Mouse (Mus musculus): Measurements from ENCODE around the gene Cap2. TPM values are rescaled to one million over a fixed set of nuclear protein-coding genes. Genes with fewer than 3 reads are reported as not detected.

Gene Cap2
- total and polyA plus RNA-seq, 3 experiments, result 14.8 to 120 (median 22.3) TPM

DNA sequence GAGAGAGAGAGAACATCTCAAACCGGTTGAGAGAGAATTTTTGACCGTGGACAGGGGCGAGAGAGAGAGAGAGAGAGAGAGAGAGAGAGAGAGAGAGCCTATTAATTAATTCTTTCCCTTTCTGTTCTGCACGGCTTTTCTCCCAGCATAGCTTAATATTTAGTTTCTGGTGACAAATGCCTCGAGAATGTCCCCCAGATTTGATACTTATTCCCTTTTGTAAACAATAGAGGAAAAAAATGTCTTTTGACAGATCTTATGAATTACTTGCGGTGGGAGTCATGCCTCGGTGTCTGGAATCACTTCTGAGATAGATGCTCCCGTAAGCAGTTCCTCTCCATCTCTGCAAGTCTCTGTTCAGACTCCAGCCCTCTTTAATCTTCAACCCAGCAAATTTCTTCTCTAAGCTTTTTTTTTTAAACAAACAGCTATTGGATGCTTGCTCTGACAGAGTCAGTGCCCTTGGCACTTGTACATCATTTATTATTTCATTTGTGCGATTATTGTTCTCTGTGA lies 71.1 kb downstream of the Cap2 start:
- TF ChIP-seq CHD1 (IDR thresholded peaks at IDR 0.05; ENCODE audit: low read depth, low read length) (no peak), JUND (IDR thresholded peaks at IDR 0.05; ENCODE audit: low read depth, low read length) (no peak), RAD21 (IDR thresholded peaks at IDR 0.05; ENCODE audit: low read depth, low read length) (no peak), NRF1 (IDR thresholded peaks at IDR 0.05; ENCODE audit: insufficient read depth, low read depth, low read length, poor library complexity, severe bottlenecking) (no peak), SIN3A (IDR thresholded peaks at IDR 0.05; ENCODE audit: low read length) (no peak), USF1 (IDR thresholded peaks at IDR 0.05; ENCODE audit: low read depth, low read length) (no peak), POLR2AphosphoS5 (IDR thresholded peaks at IDR 0.05; ENCODE audit: borderline replicate concordance, low read depth, low read length) (no peak), GABPA (IDR thresholded peaks at IDR 0.05; ENCODE audit: low read depth, low read length) (no peak), MAX (IDR thresholded peaks at IDR 0.05; ENCODE audit: low read length) (no peak)
- DNase-seq (ENCODE audit: low read depth, low spot score), result no peak
- Histone ChIP-seq H3K27me3 (ENCODE audit: control insufficient read depth in 1 of 2, insufficient read depth in 2 of 2, low read length in 2 of 2) (no peaks in the 10 kb centered on the region), H3K4me3 (ENCODE audit: control insufficient read depth in 1 of 2, insufficient read depth in 1 of 2, low read depth in 2 of 2, low read length in 2 of 2) (no peak overlapping the region), H3K9ac (ENCODE audit: control insufficient read depth, low read depth, low read length, poor library complexity, severe bottlenecking) (no peak overlapping the region), H3K4me1 (ENCODE audit: control insufficient read depth in 1 of 2, insufficient read depth in 2 of 2, low read length in 2 of 2) (peaks cover 0 to 12% of the 10 kb centered on the region in 2 experiments; a peak in 2 of 4 replicates), H3K9me3 (replicated peaks; ENCODE audit: insufficient read depth, low read length) (no peaks in the 10 kb centered on the region), H3K27ac (ENCODE audit: control insufficient read depth, low read depth, low read length) (no peak overlapping the region), H3K36me3 (ENCODE audit: control insufficient read depth in 1 of 2, insufficient read depth in 2 of 2, low read length in 2 of 2) (peaks cover 0 to 6% of the 10 kb centered on the region in 2 experiments; a peak in 2 of 4 replicates), H3K79me2 (ENCODE audit: control insufficient read depth, insufficient read depth, low read length, poor library complexity) (no peaks in the 10 kb centered on the region)

DNA sequence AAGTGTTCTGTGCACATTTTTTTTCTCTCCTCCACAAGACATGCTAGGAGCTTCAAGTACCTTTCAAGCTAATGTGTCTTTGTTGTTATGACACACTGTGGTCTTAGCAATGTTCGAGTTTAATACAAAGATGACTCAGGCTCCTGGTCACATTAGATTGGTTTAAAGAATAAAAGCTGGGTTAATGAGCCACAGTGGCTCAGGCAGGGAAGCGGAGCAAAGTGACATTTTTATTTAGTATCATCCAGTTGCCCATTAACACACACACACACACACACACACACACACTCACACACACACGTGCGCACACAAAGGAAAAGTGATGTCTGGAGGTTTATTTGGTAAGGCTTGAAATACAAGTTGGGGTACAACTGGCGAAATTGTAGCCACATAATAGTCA lies 72.6 kb downstream of the Cap2 start:
- Histone ChIP-seq H3K9ac (ENCODE audit: control insufficient read depth, low read depth, low read length, poor library complexity, severe bottlenecking) (no peak overlapping the region), H3K27ac (ENCODE audit: control insufficient read depth, low read depth, low read length) (no peak overlapping the region), H3K4me1 (ENCODE audit: control insufficient read depth in 1 of 2, insufficient read depth in 2 of 2, low read length in 2 of 2) (peaks cover 0 to 12% of the 10 kb centered on the region in 2 experiments; a peak in 2 of 4 replicates), H3K79me2 (ENCODE audit: control insufficient read depth, insufficient read depth, low read length, poor library complexity) (no peaks in the 10 kb centered on the region), H3K27me3 (ENCODE audit: control insufficient read depth in 1 of 2, insufficient read depth in 2 of 2, low read length in 2 of 2) (no peaks in the 10 kb centered on the region), H3K9me3 (replicated peaks; ENCODE audit: insufficient read depth, low read length) (no peaks in the 10 kb centered on the region), H3K36me3 (ENCODE audit: control insufficient read depth in 1 of 2, insufficient read depth in 2 of 2, low read length in 2 of 2) (peaks cover 0 to 6% of the 10 kb centered on the region in 2 experiments; a peak in 2 of 4 replicates), H3K4me3 (ENCODE audit: control insufficient read depth in 1 of 2, insufficient read depth in 1 of 2, low read depth in 2 of 2, low read length in 2 of 2) (no peak overlapping the region)
- no peak for TF ChIP-seq KAT2A (conservative IDR thresholded peaks at IDR 0.05; ENCODE audit: low read depth, low read length)
- no peak for TF ChIP-seq RAD21 (IDR thresholded peaks at IDR 0.05; ENCODE audit: low read depth, low read length)
- TF ChIP-seq MYC (IDR thresholded peaks at IDR 0.05; ENCODE audit: low read depth, low read length), result no peak
- TF ChIP-seq MEF2A (IDR thresholded peaks at IDR 0.05; ENCODE audit: extremely low read depth, insufficient replicate concordance, low read depth, low read length, poor library complexity, severe bottlenecking), result no peak
- TF ChIP-seq POLR2AphosphoS2 (IDR thresholded peaks at IDR 0.05; ENCODE audit: low read length), result no peak
- TF ChIP-seq ZC3H11A (IDR thresholded peaks at IDR 0.05; ENCODE audit: low read depth, low read length), result no peak
- no peak for TF ChIP-seq JUND (IDR thresholded peaks at IDR 0.05; ENCODE audit: low read depth, low read length)
- no peak for TF ChIP-seq ETS1 (IDR thresholded peaks at IDR 0.05; ENCODE audit: low read depth, low read length)
- TF ChIP-seq HCFC1 (IDR thresholded peaks at IDR 0.05; ENCODE audit: low read depth, low read length), result no peak
- no peak for TF ChIP-seq TAL1 (IDR thresholded peaks at IDR 0.05; ENCODE audit: low read length)
- no peak for TF ChIP-seq CHD1 (IDR thresholded peaks at IDR 0.05; ENCODE audit: low read depth, low read length)
- no peak for TF ChIP-seq MXI1 (IDR thresholded peaks at IDR 0.05; ENCODE audit: low read depth, low read length)
- TF ChIP-seq TBP (IDR thresholded peaks at IDR 0.05; ENCODE audit: low read depth, low read length), result no peak
- no peak for TF ChIP-seq CTCF (IDR thresholded peaks at IDR 0.05 in 2 of 3, conservative IDR thresholded peaks at IDR 0.05 in 1 of 3; ENCODE audit: control insufficient read depth in 1 of 3, insufficient read depth in 1 of 3, low read depth in 2 of 3, low read length in 3 of 3, poor library complexity in 1 of 3, severe bottlenecking in 1 of 3)
- no peak for TF ChIP-seq ZKSCAN1 (IDR thresholded peaks at IDR 0.05; ENCODE audit: low read depth, low read length)
- no peak for TF ChIP-seq USF1 (IDR thresholded peaks at IDR 0.05; ENCODE audit: low read depth, low read length)
- DNase-seq (ENCODE audit: low read depth, low spot score), result no peak
